Mouse (Mus musculus) heart, embryonic 11.5 days (tissue): ENCODE measurements around the gene Usp30. TPM values are rescaled to one million over a fixed set of nuclear protein-coding genes. Genes with fewer than 3 reads are reported as not detected.

Source experiments
- ATAC-seq: fragments of 200-750 bp; cut with Nextera tagmentation; replicated peaks from 2 replicates; pipeline ENCODE4 v1.8.0; 2017; ENCODE audit warnings: moderate library complexity; ENCODE audit not compliant: insufficient number of reproducible peaks, low FRiP score, low TSS enrichment
- H3K27ac ChIP-seq: fragments of 300-500 bp; sonication (generic); 2 replicates; pipeline ENCODE4 v1.5.1; 2014; ENCODE audit warnings: mild to moderate bottlenecking, low read depth, low read length
- H3K27me3 ChIP-seq: fragments of 300-500 bp; sonication (generic); 2 replicates; pipeline ENCODE4 v1.6.1; 2014; ENCODE audit warnings: mild to moderate bottlenecking, low read length, mixed read lengths; ENCODE audit not compliant: control insufficient read depth, insufficient read depth
- H3K36me3 ChIP-seq: fragments of 300-500 bp; sonication (generic); 2 replicates; pipeline ENCODE4 v1.6.1; 2014; ENCODE audit warnings: mild to moderate bottlenecking, low read length, moderate library complexity, mixed read lengths; ENCODE audit not compliant: control insufficient read depth, insufficient read depth
- H3K4me1 ChIP-seq: fragments of 300-500 bp; sonication (generic); 2 replicates; pipeline ENCODE4 v1.6.1; 2014; ENCODE audit warnings: low read length; ENCODE audit not compliant: control insufficient read depth, insufficient read depth
- H3K4me2 ChIP-seq: fragments of 300-500 bp; sonication (generic); 2 replicates; pipeline ENCODE4 v1.6.1; 2014; ENCODE audit warnings: mild to moderate bottlenecking, moderate library complexity
- H3K4me3 ChIP-seq: fragments of 300-500 bp; sonication (generic); 2 replicates; pipeline ENCODE4 v1.5.1; 2014; ENCODE audit warnings: low read depth, low read length
- H3K9ac ChIP-seq: fragments of 300-500 bp; sonication (generic); 2 replicates; pipeline ENCODE4 v1.6.1; 2014; ENCODE audit warnings: mild to moderate bottlenecking, low read depth, low read length, moderate library complexity
- H3K9me3 ChIP-seq: fragments of 300-500 bp; sonication (generic); replicated peaks from 2 replicates; pipeline ENCODE4 v1.6.1; 2016; ENCODE audit warnings: low read length; ENCODE audit not compliant: control insufficient read depth
- WGBS: fragments of 180-500 bp; shearing (Covaris S2); extraction: QIAGEN DNeasy Blood & Tissue Kit; methylation state at CpG from one replicate; pipeline ENCODE4 v1.1.7; 2014; ENCODE audit not compliant: insufficient replicate concordance; 5-methylcytosine and 5-hydroxymethylcytosine counted together
- polyA plus RNA-seq: library from polyadenylated mRNA; unstranded; fragments of >200 nt; fragmentation: Nextera tagmentation; extraction: Ambion mirVana; gene quantifications from 2 replicates; pipeline ENCODE4 v1.2.1, GENCODE M21; 2014

The Usp30 gene
- polyA plus RNA-seq, 1 experiment from 2014 or later, result 8.2 TPM

DNA sequence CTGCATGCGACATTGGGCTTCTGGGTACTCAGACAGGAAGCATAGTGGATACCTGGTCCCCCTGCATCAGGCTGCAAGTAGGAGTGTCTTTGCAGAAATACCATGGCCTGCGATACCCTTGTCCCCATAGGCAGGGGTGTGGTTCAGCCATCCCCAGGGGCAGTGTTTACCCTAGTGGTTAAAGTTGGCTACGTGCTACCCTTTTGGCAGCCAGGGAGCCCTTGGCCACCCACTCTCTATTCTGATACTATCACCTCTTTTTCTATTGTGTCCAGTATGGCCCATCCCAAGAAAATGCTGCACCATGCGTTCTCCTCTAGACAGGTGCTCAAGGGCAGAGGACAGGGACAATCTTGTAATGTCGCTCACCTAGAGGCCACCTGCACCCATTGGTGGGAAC is 89.5 kb downstream of the Usp30 start:
- Histone ChIP-seq H3K9me3 (no peaks in the 10 kb centered on the region), H3K9ac (no peak overlapping the region), H3K4me1 (peaks cover 21% of the 10 kb centered on the region; the same call in 1 of the 2 replicates), H3K36me3 (no peaks in the 10 kb centered on the region), H3K4me2 (no peak overlapping the region), H3K27ac (no peak overlapping the region), H3K4me3 (no peak overlapping the region), H3K27me3 (no peaks in the 10 kb centered on the region)
- WGBS, result 82% methylated on average over 5 of the region's 5 CpGs
- ATAC-seq, result no peak

DNA sequence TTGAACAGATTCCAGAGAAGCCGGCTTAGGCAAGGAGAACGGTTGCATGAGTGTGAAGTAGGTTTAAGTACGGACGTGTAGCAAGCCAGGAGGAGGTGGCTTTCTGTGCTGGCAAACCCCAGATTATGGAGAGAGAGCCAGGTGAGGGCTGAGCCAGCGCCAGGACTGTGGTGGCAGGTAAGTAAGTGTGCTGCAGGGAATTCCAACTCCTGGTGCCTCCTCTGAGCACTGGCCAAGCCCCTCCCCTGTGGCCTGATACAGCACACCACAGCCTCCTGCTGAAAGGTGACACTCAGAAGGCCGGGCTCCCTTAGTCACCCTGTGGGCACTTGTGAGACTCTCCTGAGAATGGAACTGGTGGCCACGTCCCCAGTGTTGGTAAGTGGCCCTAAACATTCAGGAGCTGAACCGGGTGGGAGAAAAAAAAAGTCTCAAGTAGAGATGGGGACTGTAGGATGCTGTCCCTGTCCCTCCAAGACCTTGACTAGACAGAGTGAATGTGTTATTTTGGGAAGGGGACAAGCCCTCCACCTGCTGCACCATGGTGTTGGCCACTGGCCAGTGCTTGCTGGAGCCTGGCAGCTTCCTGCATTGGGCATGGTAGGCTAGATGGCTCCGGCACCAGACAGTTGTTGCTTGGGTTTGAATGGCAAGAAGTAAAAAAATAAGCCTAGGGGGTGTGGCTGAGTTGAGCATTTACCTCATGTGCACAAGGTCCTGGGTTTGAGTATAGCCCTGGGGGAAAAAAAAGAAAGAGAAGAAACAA is 90.1 kb downstream of the Usp30 start:
- no peak overlapping the region for H3K9ac ChIP-seq
- WGBS, result 52% methylated on average over 9 of the region's 9 CpGs
- peaks cover 21% of the 10 kb centered on the region; the same call in 1 of the 2 replicates for H3K4me1 ChIP-seq
- no peaks in the 10 kb centered on the region for H3K36me3 ChIP-seq
- no peak overlapping the region for H3K4me3 ChIP-seq
- H3K27ac ChIP-seq, result no peak overlapping the region
- no peaks in the 10 kb centered on the region for H3K9me3 ChIP-seq
- H3K4me2 ChIP-seq, result no peak overlapping the region
- no peak for ATAC-seq
- no peaks in the 10 kb centered on the region for H3K27me3 ChIP-seq

DNA sequence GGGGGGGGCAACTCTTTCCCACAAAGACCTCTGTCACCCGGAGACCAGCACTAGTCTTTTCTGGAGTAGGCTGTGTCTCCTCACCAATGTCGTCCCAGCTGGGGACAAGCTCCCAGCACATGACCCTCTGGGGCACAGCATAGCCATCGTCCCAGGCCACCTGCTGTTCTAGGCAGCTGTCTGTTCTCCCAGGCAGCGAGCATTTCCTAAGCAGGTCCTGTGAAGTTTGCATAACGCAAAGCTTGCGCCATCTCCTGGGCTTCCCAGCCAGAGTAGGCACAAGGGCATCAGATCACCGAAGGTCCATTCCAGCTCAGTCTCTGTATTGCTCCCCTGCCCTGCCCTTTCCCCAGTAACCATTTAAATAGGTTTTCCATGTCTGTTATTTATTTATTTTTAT is 92.0 kb downstream of the Usp30 start:
- Histone ChIP-seq H3K4me2 (no peak overlapping the region), H3K9me3 (no peaks in the 10 kb centered on the region), H3K9ac (no peak overlapping the region), H3K36me3 (no peaks in the 10 kb centered on the region), H3K4me3 (no peak overlapping the region), H3K27me3 (no peaks in the 10 kb centered on the region), H3K27ac (no peak overlapping the region), H3K4me1 (peaks cover 15% of the 10 kb centered on the region; the same call in 1 of the 2 replicates)
- ATAC-seq, result no peak
- 54% methylated on average over 7 of the region's 7 CpGs for WGBS

DNA sequence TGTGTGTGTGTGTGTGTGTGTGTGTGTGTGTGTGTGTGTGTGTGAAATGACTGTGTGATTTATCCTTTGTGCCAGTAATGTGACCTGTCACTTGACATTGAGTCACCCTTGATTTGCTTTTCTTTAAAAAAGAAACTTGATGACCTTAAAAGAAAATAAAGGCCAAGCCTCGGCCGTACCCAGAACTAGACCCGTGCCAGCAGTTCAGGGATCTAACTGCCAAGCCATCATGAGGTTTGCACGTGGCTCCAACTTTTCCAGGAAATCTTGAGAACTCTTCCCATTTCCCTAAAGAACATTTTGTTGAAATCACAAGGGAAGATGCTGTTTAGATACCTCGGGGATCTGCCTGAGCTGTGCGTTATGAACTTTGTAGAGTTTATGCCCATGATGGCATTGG is 96.2 kb downstream of the Usp30 start:
- no peak overlapping the region for H3K27ac ChIP-seq
- H3K9me3 ChIP-seq, result no peaks in the 10 kb centered on the region
- no peaks in the 10 kb centered on the region for H3K36me3 ChIP-seq
- 82% methylated on average over 6 of the region's 6 CpGs for WGBS
- ATAC-seq, result no peak
- H3K27me3 ChIP-seq, result no peaks in the 10 kb centered on the region
- no peak overlapping the region for H3K9ac ChIP-seq
- H3K4me2 ChIP-seq, result no peak overlapping the region
- H3K4me1 ChIP-seq, result no peaks in the 10 kb centered on the region
- H3K4me3 ChIP-seq, result no peak overlapping the region

- H3K4me3 ChIP-seq, result no peak overlapping the region
- no peaks in the 10 kb centered on the region for H3K9me3 ChIP-seq
- no peak for ATAC-seq
- H3K4me1 ChIP-seq, result no peaks in the 10 kb centered on the region
- no peak overlapping the region for H3K4me2 ChIP-seq
- H3K27ac ChIP-seq, result no peak overlapping the region
- 0 out of 2 replicates have a peak, but pooled peaks cover 3% of the 10 kb centered on the region for H3K36me3 ChIP-seq
- 44% methylated on average over 12 of the region's 12 CpGs for WGBS
- H3K27me3 ChIP-seq, result no peaks in the 10 kb centered on the region
- no peak overlapping the region for H3K9ac ChIP-seq
Observed at GRCm38 (mm10) chr5:114162106-114162815, 97.0 kb downstream of the Usp30 start.

GRCm38 (mm10) chr5:114163117-114163696 is 97.9 kb downstream of the Usp30 start:
- Histone ChIP-seq H3K4me2 (no peak overlapping the region), H3K36me3 (0 out of 2 replicates have a peak, but pooled peaks cover 3% of the 10 kb centered on the region), H3K4me3 (no peak overlapping the region), H3K4me1 (no peaks in the 10 kb centered on the region), H3K9me3 (no peaks in the 10 kb centered on the region), H3K27me3 (no peaks in the 10 kb centered on the region), H3K27ac (no peak overlapping the region), H3K9ac (no peak overlapping the region)
- no peak for ATAC-seq
- whole genome bisulfite sequencing, result 66% methylated on average over 6 of the region's 6 CpGs

- WGBS, result 73% methylated on average over 7 of the region's 7 CpGs
- Histone ChIP-seq H3K9ac (no peak overlapping the region), H3K27me3 (no peaks in the 10 kb centered on the region), H3K9me3 (no peaks in the 10 kb centered on the region), H3K27ac (no peak overlapping the region), H3K4me1 (peaks cover 4% of the 10 kb centered on the region; the same call in 1 of the 2 replicates), H3K4me2 (no peak overlapping the region), H3K36me3 (0 out of 2 replicates have a peak, but pooled peaks cover 5% of the 10 kb centered on the region), H3K4me3 (no peak overlapping the region)
- ATAC-seq, result no peak
Observed at GRCm38 (mm10) chr5:114170345-114170744, 105.1 kb downstream of the Usp30 start.

DNA sequence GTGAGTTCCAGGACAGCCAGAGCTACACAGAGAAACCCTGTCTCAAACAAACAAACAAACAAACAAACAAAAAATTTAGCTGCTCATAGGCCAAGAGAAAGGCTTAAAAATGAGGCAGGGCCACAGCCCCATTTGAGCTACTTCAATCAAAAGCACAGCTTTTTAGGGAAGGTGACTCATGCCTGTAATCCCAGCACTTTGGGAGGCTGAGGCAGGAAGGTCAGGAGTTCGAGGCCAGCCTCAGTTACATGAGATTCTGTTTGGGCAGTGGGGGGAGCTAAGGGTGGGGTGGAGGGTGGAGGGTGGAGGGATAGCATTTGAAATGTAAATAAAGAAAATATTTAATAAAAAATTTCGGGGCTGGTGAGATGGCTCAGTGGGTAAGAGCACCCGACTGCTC is 107.7 kb downstream of the Usp30 start:
- no peaks in the 10 kb centered on the region for H3K27me3 ChIP-seq
- H3K9me3 ChIP-seq, result no peaks in the 10 kb centered on the region
- no peak overlapping the region for H3K4me2 ChIP-seq
- no peak overlapping the region for H3K9ac ChIP-seq
- no peak overlapping the region for H3K4me3 ChIP-seq
- 86% methylated on average over 3 of the region's 3 CpGs for WGBS
- H3K27ac ChIP-seq, result no peak overlapping the region
- H3K4me1 ChIP-seq, result peaks cover 4% of the 10 kb centered on the region
- ATAC-seq, result no peak
- H3K36me3 ChIP-seq, result 0 out of 2 replicates have a peak, but pooled peaks cover 3% of the 10 kb centered on the region
